Mouse (Mus musculus): ENCODE data around the gene Fam186b. TPM values are rescaled to one million over a fixed set of nuclear protein-coding genes. Genes with fewer than 3 reads are reported as not detected.

Gene Fam186b
- polyA plus RNA-seq, 1 experiment from 2014 or later, result 0.19 TPM

- H3K9ac ChIP-seq (ENCODE audit: low read length), result no peak overlapping the region
- DNase-seq (ENCODE audit: low spot score, missing footprints) (no peak), ATAC-seq (ENCODE audit: low FRiP score) (no peak)
- no peaks in the 10 kb centered on the region for H3K4me1 ChIP-seq (ENCODE audit: control insufficient read depth, insufficient read depth, low read length)
- H3K36me3 ChIP-seq (ENCODE audit: control insufficient read depth, insufficient read depth, low read length), result no peaks in the 10 kb centered on the region
- H3K4me2 ChIP-seq, result no peak overlapping the region
- H3K9me3 ChIP-seq (ENCODE audit: control insufficient read depth, low read length), result no peaks in the 10 kb centered on the region
- 59% methylated on average over 8 of the region's 8 CpGs for WGBS
- H3K4me3 ChIP-seq (ENCODE audit: low read depth, low read length), result no peak overlapping the region
- no peak overlapping the region for H3K27ac ChIP-seq (ENCODE audit: low read depth, low read length)
- no peaks in the 10 kb centered on the region for H3K27me3 ChIP-seq (ENCODE audit: control insufficient read depth, insufficient read depth, low read length)
Observed at GRCm38 (mm10) chr15:99285189-99285535, 10.5 kb downstream of the Fam186b start.

- Histone ChIP-seq H3K4me2 (no peak overlapping the region), H3K4me1 (ENCODE audit: control insufficient read depth, insufficient read depth, low read length) (no peaks in the 10 kb centered on the region), H3K4me3 (ENCODE audit: low read depth, low read length) (no peak overlapping the region), H3K9me3 (ENCODE audit: control insufficient read depth, low read length) (no peaks in the 10 kb centered on the region), H3K36me3 (ENCODE audit: control insufficient read depth, insufficient read depth, low read length) (no peaks in the 10 kb centered on the region), H3K27ac (ENCODE audit: low read depth, low read length) (no peak overlapping the region), H3K27me3 (ENCODE audit: control insufficient read depth, insufficient read depth, low read length) (no peaks in the 10 kb centered on the region), H3K9ac (ENCODE audit: low read length) (no peak overlapping the region)
- ATAC-seq (ENCODE audit: low FRiP score) (no peak), DNase-seq (ENCODE audit: low spot score, missing footprints) (peak; percentile 79)
- 49% methylated on average over 14 of the region's 14 CpGs for WGBS
Observed at GRCm38 (mm10) chr15:99284527-99285188, 11.0 kb downstream of the Fam186b start.

GRCm38 (mm10) chr15:99283456-99283855, 12.2 kb downstream of the Fam186b start:
- peak; percentile 80 for DNase-seq (ENCODE audit: low spot score, missing footprints)
- Histone ChIP-seq H3K27ac (ENCODE audit: low read depth, low read length) (no peak overlapping the region), H3K4me1 (ENCODE audit: control insufficient read depth, insufficient read depth, low read length) (no peaks in the 10 kb centered on the region), H3K36me3 (ENCODE audit: control insufficient read depth, insufficient read depth, low read length) (no peaks in the 10 kb centered on the region), H3K4me2 (no peak overlapping the region), H3K27me3 (ENCODE audit: control insufficient read depth, insufficient read depth, low read length) (no peaks in the 10 kb centered on the region), H3K9ac (ENCODE audit: low read length) (no peak overlapping the region), H3K4me3 (ENCODE audit: low read depth, low read length) (no peak overlapping the region), H3K9me3 (ENCODE audit: control insufficient read depth, low read length) (no peaks in the 10 kb centered on the region)
- no peak for ATAC-seq (ENCODE audit: low FRiP score)
- 67% methylated on average over 10 of the region's 10 CpGs for WGBS

GRCm38 (mm10) chr15:99278271-99278670, 17.4 kb downstream of the Fam186b start:
- DNase-seq (ENCODE audit: low spot score, missing footprints) (no peak), ATAC-seq (ENCODE audit: low FRiP score) (no peak)
- Histone ChIP-seq H3K4me3 (ENCODE audit: low read depth, low read length) (no peak overlapping the region), H3K27me3 (ENCODE audit: control insufficient read depth, insufficient read depth, low read length) (no peaks in the 10 kb centered on the region), H3K27ac (ENCODE audit: low read depth, low read length) (no peak overlapping the region), H3K36me3 (ENCODE audit: control insufficient read depth, insufficient read depth, low read length) (no peaks in the 10 kb centered on the region), H3K4me1 (ENCODE audit: control insufficient read depth, insufficient read depth, low read length) (no peaks in the 10 kb centered on the region), H3K9ac (ENCODE audit: low read length) (no peak overlapping the region), H3K4me2 (no peak overlapping the region), H3K9me3 (ENCODE audit: control insufficient read depth, low read length) (no peaks in the 10 kb centered on the region)
- 91% methylated on average over 7 of the region's 7 CpGs for WGBS

GRCm38 (mm10) chr15:99276095-99276494, 19.6 kb downstream of the Fam186b start:
- H3K27ac ChIP-seq (ENCODE audit: low read depth, low read length), result no peak overlapping the region
- no peaks in the 10 kb centered on the region for H3K36me3 ChIP-seq (ENCODE audit: control insufficient read depth, insufficient read depth, low read length)
- no peak overlapping the region for H3K4me2 ChIP-seq
- DNase-seq (ENCODE audit: low spot score, missing footprints) (no peak), ATAC-seq (ENCODE audit: low FRiP score) (no peak)
- no peaks in the 10 kb centered on the region for H3K9me3 ChIP-seq (ENCODE audit: control insufficient read depth, low read length)
- 89% methylated on average over 8 of the region's 8 CpGs for WGBS
- H3K4me3 ChIP-seq (ENCODE audit: low read depth, low read length), result no peak overlapping the region
- no peak overlapping the region for H3K9ac ChIP-seq (ENCODE audit: low read length)
- H3K4me1 ChIP-seq (ENCODE audit: control insufficient read depth, insufficient read depth, low read length), result no peaks in the 10 kb centered on the region
- no peaks in the 10 kb centered on the region for H3K27me3 ChIP-seq (ENCODE audit: control insufficient read depth, insufficient read depth, low read length)

GRCm38 (mm10) chr15:99265679-99266078, 30.0 kb downstream of the Fam186b start:
- Histone ChIP-seq H3K9ac (ENCODE audit: low read length) (no peak overlapping the region), H3K4me3 (ENCODE audit: low read depth, low read length) (no peak overlapping the region), H3K36me3 (ENCODE audit: control insufficient read depth, insufficient read depth, low read length) (no peaks in the 10 kb centered on the region), H3K4me1 (ENCODE audit: control insufficient read depth, insufficient read depth, low read length) (no peaks in the 10 kb centered on the region), H3K4me2 (no peak overlapping the region), H3K9me3 (ENCODE audit: control insufficient read depth, low read length) (no peaks in the 10 kb centered on the region), H3K27ac (ENCODE audit: low read depth, low read length) (no peak overlapping the region), H3K27me3 (ENCODE audit: control insufficient read depth, insufficient read depth, low read length) (no peaks in the 10 kb centered on the region)
- ATAC-seq (ENCODE audit: low FRiP score) (no peak), DNase-seq (ENCODE audit: low spot score, missing footprints) (peak; percentile 94)
- WGBS, result 20% methylated on average over 4 of the region's 4 CpGs

- Histone ChIP-seq H3K36me3 (ENCODE audit: control insufficient read depth, insufficient read depth, low read length) (no peaks in the 10 kb centered on the region), H3K4me2 (no peak overlapping the region), H3K4me3 (ENCODE audit: low read depth, low read length) (no peak overlapping the region), H3K27me3 (ENCODE audit: control insufficient read depth, insufficient read depth, low read length) (no peaks in the 10 kb centered on the region), H3K9me3 (ENCODE audit: control insufficient read depth, low read length) (no peaks in the 10 kb centered on the region), H3K9ac (ENCODE audit: low read length) (no peak overlapping the region), H3K27ac (ENCODE audit: low read depth, low read length) (no peak overlapping the region), H3K4me1 (ENCODE audit: control insufficient read depth, insufficient read depth, low read length) (peaks cover 4% of the 10 kb centered on the region; the same call in 1 of the 2 replicates)
- DNase-seq (ENCODE audit: low spot score, missing footprints) (no peak), ATAC-seq (ENCODE audit: low FRiP score) (no peak)
- 67% methylated on average over 2 of the region's 2 CpGs for WGBS
Observed at GRCm38 (mm10) chr15:99264363-99264762, 31.3 kb downstream of the Fam186b start.

- Histone ChIP-seq H3K4me3 (ENCODE audit: low read depth, low read length) (no peak overlapping the region), H3K27me3 (ENCODE audit: control insufficient read depth, insufficient read depth, low read length) (no peaks in the 10 kb centered on the region), H3K4me1 (ENCODE audit: control insufficient read depth, insufficient read depth, low read length) (peaks cover 4% of the 10 kb centered on the region; the same call in 1 of the 2 replicates), H3K9ac (ENCODE audit: low read length) (no peak overlapping the region), H3K9me3 (ENCODE audit: control insufficient read depth, low read length) (no peaks in the 10 kb centered on the region), H3K36me3 (ENCODE audit: control insufficient read depth, insufficient read depth, low read length) (no peaks in the 10 kb centered on the region), H3K27ac (ENCODE audit: low read depth, low read length) (no peak overlapping the region), H3K4me2 (no peak overlapping the region)
- no peak for ATAC-seq (ENCODE audit: low FRiP score)
- no peak for DNase-seq (ENCODE audit: low spot score, missing footprints)
- 75% methylated on average over 10 of the region's 10 CpGs for WGBS
Observed at GRCm38 (mm10) chr15:99262702-99263101, 33.0 kb downstream of the Fam186b start.

GRCm38 (mm10) chr15:99259730-99260252, 35.9 kb downstream of the Fam186b start:
- Histone ChIP-seq H3K9me3 (ENCODE audit: control insufficient read depth, low read length) (no peaks in the 10 kb centered on the region), H3K4me2 (peak overlapping the region; percentile 37), H3K36me3 (ENCODE audit: control insufficient read depth, insufficient read depth, low read length) (no peaks in the 10 kb centered on the region), H3K27ac (ENCODE audit: low read depth, low read length) (no peak overlapping the region), H3K27me3 (ENCODE audit: control insufficient read depth, insufficient read depth, low read length) (no peaks in the 10 kb centered on the region), H3K4me1 (ENCODE audit: control insufficient read depth, insufficient read depth, low read length) (peaks cover 4% of the 10 kb centered on the region; the same call in 1 of the 2 replicates), H3K9ac (ENCODE audit: low read length) (no peak overlapping the region; the same call in 1 of the 2 replicates), H3K4me3 (ENCODE audit: low read depth, low read length) (no peak overlapping the region)
- ATAC-seq (ENCODE audit: low FRiP score), result peak; percentile 77
- 2% methylated on average over 9 of the region's 10 CpGs for WGBS
- DNase-seq (ENCODE audit: low spot score, missing footprints), result peak; percentile 94

All from midbrain, embryonic 11.5 days (tissue).